Comparison of ENCODE assay signal across 8 mouse cellular contexts in the genomic region with DNA sequence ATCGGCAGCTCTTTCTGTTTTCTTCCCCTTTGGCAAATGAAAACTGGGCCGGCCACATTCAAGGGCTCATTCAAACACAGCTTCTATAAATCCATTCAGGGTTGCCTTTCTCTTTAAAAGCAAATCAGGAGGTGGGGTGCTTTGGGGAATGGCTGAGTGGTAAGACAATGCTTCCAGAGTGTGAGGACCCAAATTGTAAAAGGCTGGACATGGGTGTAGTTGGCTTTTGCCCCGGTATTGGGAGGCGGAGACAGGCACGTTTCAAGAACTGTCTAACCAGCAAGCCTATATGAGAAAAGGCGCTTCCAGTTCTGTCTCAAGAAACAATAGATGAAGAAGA.
A peak's percentile ranks its signal among the peaks of the same experiment; 100 is the strongest.
DNase-seq lines count a peak whose midpoint lies in the region; ATAC-seq and TF ChIP-seq lines count a peak whose summit lies in the region.

No protein-coding gene starts in this region.

- DNase-seq in gastrocnemius, adult 2 months = no peak
- DNase-seq in gastrocnemius, postnatal 25 days = no peak
- DNase-seq in neural tube, embryonic 11.5 days (ENCODE audit: low spot score) = no peak
- no peak for DNase-seq in neural tube, embryonic 10.5 days (ENCODE audit: extremely low spot score, low spot score)
- DNase-seq in limb, embryonic 10.5 days (ENCODE audit: low spot score) = no peak
- DNase-seq in thymus, postnatal 14 days = no peak
- no peak for DNase-seq in MN1 (ENCODE audit: low spot score)

- no peak overlapping the region for H3K27ac ChIP-seq in gastrocnemius, adult 2 months
- peak overlapping the region; percentile 39; the same call in 1 of the 2 replicates for H3K27ac ChIP-seq in neural tube, embryonic 11.5 days (ENCODE audit: low read depth, low read length)
- H3K27ac ChIP-seq in limb, embryonic 10.5 days = peak overlapping the region; percentile 77; the same call in 1 of the 2 replicates
- no peak overlapping the region for H3K27ac ChIP-seq in stomach, embryonic 15.5 days

- H3K4me1 ChIP-seq in neural tube, embryonic 11.5 days (ENCODE audit: control insufficient read depth, insufficient read depth, low read length) = peaks cover 6% of the 10 kb centered on the region; the same call in 1 of the 2 replicates
- peaks cover 25% of the 10 kb centered on the region for H3K4me1 ChIP-seq in limb, embryonic 10.5 days
- 0 out of 2 replicates have a peak, but pooled peaks cover 3% of the 10 kb centered on the region for H3K4me1 ChIP-seq in stomach, embryonic 15.5 days

- intact Hi-C loops in gastrocnemius, adult 2 months (cut with DNase I) = no loop called here

- H3K4me2 ChIP-seq in neural tube, embryonic 11.5 days (ENCODE audit: low read depth) = peak overlapping the region; percentile 40
- peak overlapping the region; percentile 43; the same call in 1 of the 2 replicates for H3K4me2 ChIP-seq in stomach, embryonic 15.5 days

- H3K36me3 ChIP-seq in neural tube, embryonic 11.5 days (ENCODE audit: control insufficient read depth, insufficient read depth, low read length) = no peaks in the 10 kb centered on the region
- no peaks in the 10 kb centered on the region for H3K36me3 ChIP-seq in limb, embryonic 10.5 days
- no peaks in the 10 kb centered on the region for H3K36me3 ChIP-seq in stomach, embryonic 15.5 days

- peak overlapping the region; percentile 55 for H3K4me3 ChIP-seq in gastrocnemius, adult 2 months
- no peak overlapping the region for H3K4me3 ChIP-seq in neural tube, embryonic 11.5 days (ENCODE audit: low read depth, low read length)
- H3K4me3 ChIP-seq in limb, embryonic 10.5 days = peak overlapping the region; percentile 34; the same call in 1 of the 2 replicates
- no peak overlapping the region for H3K4me3 ChIP-seq in stomach, embryonic 15.5 days (replicated peaks)

- no peaks in the 10 kb centered on the region for H3K9me3 ChIP-seq in neural tube, embryonic 11.5 days (ENCODE audit: control insufficient read depth, low read length)
- H3K9me3 ChIP-seq in limb, embryonic 10.5 days (replicated peaks) = no peaks in the 10 kb centered on the region
- no peaks in the 10 kb centered on the region for H3K9me3 ChIP-seq in stomach, embryonic 15.5 days

- ATAC-seq in neural tube, embryonic 11.5 days (ENCODE audit: insufficient read depth, low FRiP score, low TSS enrichment) = no peak; the same call in 1 of the 2 replicates
- no peak for ATAC-seq in stomach, embryonic 15.5 days (ENCODE audit: insufficient read depth, low FRiP score, low read depth)

- WGBS in neural tube, embryonic 11.5 days = 31% methylated on average over 6 of the region's 6 CpGs
- 38% methylated on average over 6 of the region's 6 CpGs for WGBS in limb, embryonic 10.5 days
- 43% methylated on average over 6 of the region's 6 CpGs for WGBS in stomach, embryonic 15.5 days

- no peaks in the 10 kb centered on the region for H3K27me3 ChIP-seq in neural tube, embryonic 11.5 days (ENCODE audit: control insufficient read depth, insufficient read depth, low read length)
- H3K27me3 ChIP-seq in limb, embryonic 10.5 days (ENCODE audit: low read depth, poor library complexity, severe bottlenecking) = peaks cover 72% of the 10 kb centered on the region
- H3K27me3 ChIP-seq in stomach, embryonic 15.5 days (replicated peaks) = no peaks in the 10 kb centered on the region

- H3K9ac ChIP-seq in neural tube, embryonic 11.5 days (ENCODE audit: low read length) = no peak overlapping the region
- H3K9ac ChIP-seq in stomach, embryonic 15.5 days = no peak overlapping the region

- no peak for TF ChIP-seq CTCF in gastrocnemius, adult 2 months (IDR thresholded peaks at IDR 0.05)

Comparison
In these comparisons a context has a peak if more than half of its experiments do, and no peak if none do; other contexts are left out.
1. H3K27ac ChIP-seq: peak in neural tube, embryonic 11.5 days (single experiment) and limb, embryonic 10.5 days (single experiment); none in gastrocnemius, adult 2 months (single experiment) and stomach, embryonic 15.5 days (single experiment).
2. H3K4me3 ChIP-seq: peak in gastrocnemius, adult 2 months (single experiment) and limb, embryonic 10.5 days (single experiment); none in neural tube, embryonic 11.5 days (single experiment) and stomach, embryonic 15.5 days (single experiment).